ENCODE assay signal across 8 mouse cellular contexts in genomic region chr11:54866119-54867048, GRCm38 (mm10). TPM values are rescaled to one million over a fixed set of nuclear protein-coding genes. Genes with fewer than 3 reads are reported as not detected.
DNase-seq lines count a peak whose midpoint lies in the region; ATAC-seq and TF ChIP-seq lines count a peak whose summit lies in the region.

Gene Hint1, plus strand, starts transcription at chr11:54866383.

- no peaks in the 10 kb centered on the region for H3K27me3 ChIP-seq in E14TG2a.4 (ENCODE audit: insufficient read depth, low read length)
- H3K27me3 ChIP-seq in forebrain, embryonic 12.5 days, result no peaks in the 10 kb centered on the region
- H3K27me3 ChIP-seq in heart, embryonic 16.5 days (ENCODE audit: control insufficient read depth, insufficient read depth, low read length), result no peaks in the 10 kb centered on the region
- H3K27me3 ChIP-seq in liver, embryonic 14.5 days (ENCODE audit: control insufficient read depth, insufficient read depth, low read length), result no peaks in the 10 kb centered on the region
- no peaks in the 10 kb centered on the region for H3K27me3 ChIP-seq in stomach, embryonic 15.5 days (replicated peaks)

- peaks cover 60% of the 10 kb centered on the region for H3K4me1 ChIP-seq in E14TG2a.4 (replicated peaks; ENCODE audit: low read depth, low read length)
- peaks cover 28% of the 10 kb centered on the region for H3K4me1 ChIP-seq in forebrain, embryonic 12.5 days
- peaks cover 18% of the 10 kb centered on the region for H3K4me1 ChIP-seq in heart, embryonic 16.5 days (ENCODE audit: control insufficient read depth, insufficient read depth, low read length)
- peaks cover 12 to 34% of the 10 kb centered on the region in 2 experiments for H3K4me1 ChIP-seq in liver, embryonic 14.5 days (replicated peaks; ENCODE audit: control insufficient read depth in 2 of 2, insufficient read depth in 2 of 2, low read length in 1 of 2)
- H3K4me1 ChIP-seq in stomach, embryonic 15.5 days, result peaks cover 14% of the 10 kb centered on the region

- H3K9ac ChIP-seq in forebrain, embryonic 12.5 days, result peak within 1 kb of the TSS; percentile 98
- peak within 1 kb of the TSS; percentile 96 for H3K9ac ChIP-seq in heart, embryonic 16.5 days (ENCODE audit: low read length)
- peak within 1 kb of the TSS; percentile 88 for H3K9ac ChIP-seq in liver, embryonic 14.5 days (replicated peaks)
- H3K9ac ChIP-seq in stomach, embryonic 15.5 days, result peak within 1 kb of the TSS; percentile 93

- H3K9me3 ChIP-seq in E14TG2a.4 (ENCODE audit: low read length), result no peaks in the 10 kb centered on the region
- no peaks in the 10 kb centered on the region for H3K9me3 ChIP-seq in forebrain, embryonic 12.5 days
- no peaks in the 10 kb centered on the region for H3K9me3 ChIP-seq in heart, embryonic 16.5 days (replicated peaks; ENCODE audit: control insufficient read depth, low read length)
- H3K9me3 ChIP-seq in liver, embryonic 14.5 days (ENCODE audit: control insufficient read depth, low read length), result no peaks in the 10 kb centered on the region
- H3K9me3 ChIP-seq in stomach, embryonic 15.5 days, result no peaks in the 10 kb centered on the region

- WGBS in forebrain, embryonic 12.5 days, result under 1% methylated on average over 106 of the region's 107 CpGs
- under 1% methylated on average over 107 of the region's 107 CpGs for WGBS in heart, embryonic 16.5 days
- WGBS in liver, embryonic 14.5 days (ENCODE audit: insufficient replicate concordance), result under 1% methylated on average over 107 of the region's 107 CpGs
- WGBS in stomach, embryonic 15.5 days, result under 1% methylated on average over 98 of the region's 107 CpGs

- no peak for TF ChIP-seq CTCF in E14TG2a.4 (conservative IDR thresholded peaks at IDR 0.05; ENCODE audit: low read length)
- 0 out of 2 replicates have a peak, but pooled peaks have one; percentile 28 for TF ChIP-seq CTCF in liver, embryonic 14.5 days (IDR thresholded peaks at IDR 0.05; ENCODE audit: low read depth)

- H3K4me2 ChIP-seq in forebrain, embryonic 12.5 days, result peak within 1 kb of the TSS; percentile 65
- peak within 1 kb of the TSS; percentile 81 for H3K4me2 ChIP-seq in heart, embryonic 16.5 days (ENCODE audit: low read depth, low read length)
- peak within 1 kb of the TSS; percentile 81 for H3K4me2 ChIP-seq in liver, embryonic 14.5 days (ENCODE audit: low read depth)
- H3K4me2 ChIP-seq in stomach, embryonic 15.5 days, result peak within 1 kb of the TSS; percentile 52

- peak within 1 kb of the TSS; percentile 92 for H3K27ac ChIP-seq in forebrain, embryonic 12.5 days
- H3K27ac ChIP-seq in heart, embryonic 16.5 days (ENCODE audit: low read length), result peak within 1 kb of the TSS; percentile 84
- peak within 1 kb of the TSS; percentile 71 for H3K27ac ChIP-seq in liver, embryonic 14.5 days
- peak within 1 kb of the TSS; percentile 92 for H3K27ac ChIP-seq in stomach, embryonic 15.5 days

- 0 out of 2 replicates have a peak, but pooled peaks have one; percentile 15 for TF ChIP-seq EP300 in liver, embryonic 14.5 days (IDR thresholded peaks at IDR 0.05; ENCODE audit: low read depth)

- peak; percentile 71 for DNase-seq in c-Kit-positive CD71-positive TER-119-negative erythroid progenitor cells, embryonic 14.5 days (ENCODE audit: low read depth)
- DNase-seq in kidney, postnatal 36 days, result peak; percentile 91 to 94
- DNase-seq in liver, embryonic 14.5 days (ENCODE audit: low read depth in 3 of 3, low spot score in 3 of 3), result peak; percentile 73 to 77 (median 73)
- peak; percentile 92 for DNase-seq in neural tube, embryonic 10.5 days (ENCODE audit: extremely low spot score, low spot score)

- peak within 1 kb of the TSS; percentile 94 for H3K4me3 ChIP-seq in E14TG2a.4 (replicated peaks; ENCODE audit: low read length)
- peak within 1 kb of the TSS; percentile 92 for H3K4me3 ChIP-seq in forebrain, embryonic 12.5 days (replicated peaks)
- peak within 1 kb of the TSS; percentile 86 for H3K4me3 ChIP-seq in heart, embryonic 16.5 days (ENCODE audit: low read length)
- H3K4me3 ChIP-seq in liver, embryonic 14.5 days (ENCODE audit: insufficient read depth in 1 of 2, low read depth in 2 of 2, low read length in 2 of 2), result peak within 1 kb of the TSS; percentile 78 to 86
- H3K4me3 ChIP-seq in stomach, embryonic 15.5 days (replicated peaks), result peak within 1 kb of the TSS; percentile 85

- peak; percentile 85 for ATAC-seq in forebrain, embryonic 12.5 days (ENCODE audit: low FRiP score)
- ATAC-seq in heart, embryonic 16.5 days (replicated peaks; ENCODE audit: extremely low read depth, insufficient read depth, low FRiP score), result peak; percentile 83
- peak; percentile 84 for ATAC-seq in liver, embryonic 14.5 days (ENCODE audit: insufficient read depth)
- ATAC-seq in stomach, embryonic 15.5 days (ENCODE audit: insufficient read depth, low FRiP score, low read depth), result peak; percentile 84

- peaks cover 41% of the 10 kb centered on the region for H3K36me3 ChIP-seq in E14TG2a.4 (ENCODE audit: insufficient read depth, low read length)
- H3K36me3 ChIP-seq in forebrain, embryonic 12.5 days (replicated peaks), result peaks cover 21% of the 10 kb centered on the region
- peaks cover 13% of the 10 kb centered on the region for H3K36me3 ChIP-seq in heart, embryonic 16.5 days (ENCODE audit: control insufficient read depth, insufficient read depth)
- peaks cover 16% of the 10 kb centered on the region for H3K36me3 ChIP-seq in liver, embryonic 14.5 days (replicated peaks; ENCODE audit: control insufficient read depth, insufficient read depth, low read depth)
- H3K36me3 ChIP-seq in stomach, embryonic 15.5 days, result peaks cover 20% of the 10 kb centered on the region

RNA-seq across cellular contexts. Expression of gene Hint1, which starts in this region (rescaled TPM):
- 791 and 796 TPM in 2 replicates for polyA plus RNA-seq in forebrain, embryonic 12.5 days (2016; fragmentation: Nextera tagmentation; extraction: Ambion mirVana)
- 581 and 590 TPM in 2 replicates for polyA plus RNA-seq in heart, embryonic 16.5 days (2015; fragmentation: Nextera tagmentation; extraction: Ambion mirVana)
- 293 and 330 TPM in 2 replicates for polyA plus RNA-seq in liver, embryonic 14.5 days (2012; rRNA removed)
- 442 and 509 TPM in 2 replicates for polyA plus RNA-seq in liver, embryonic 14.5 days (2014; fragmentation: Nextera tagmentation; extraction: Ambion mirVana)
- polyA plus RNA-seq in stomach, embryonic 15.5 days (2015; fragmentation: Nextera tagmentation; extraction: Ambion mirVana), result 602 and 675 TPM in 2 replicates

Comparison
In these comparisons a context has a peak if more than half of its experiments do, and no peak if none do; other contexts are left out.
1. Peak in every context shown above with its lines: DNase-seq, ATAC-seq, H3K4me3 ChIP-seq and H3K27ac ChIP-seq.